Mouse (Mus musculus): ENCODE data around the gene Rmnd5a. TPM values are rescaled to one million over a fixed set of nuclear protein-coding genes. Genes with fewer than 3 reads are reported as not detected.

Gene Rmnd5a
- polyA plus RNA-seq, 1 experiment = 70.9 TPM

DNA sequence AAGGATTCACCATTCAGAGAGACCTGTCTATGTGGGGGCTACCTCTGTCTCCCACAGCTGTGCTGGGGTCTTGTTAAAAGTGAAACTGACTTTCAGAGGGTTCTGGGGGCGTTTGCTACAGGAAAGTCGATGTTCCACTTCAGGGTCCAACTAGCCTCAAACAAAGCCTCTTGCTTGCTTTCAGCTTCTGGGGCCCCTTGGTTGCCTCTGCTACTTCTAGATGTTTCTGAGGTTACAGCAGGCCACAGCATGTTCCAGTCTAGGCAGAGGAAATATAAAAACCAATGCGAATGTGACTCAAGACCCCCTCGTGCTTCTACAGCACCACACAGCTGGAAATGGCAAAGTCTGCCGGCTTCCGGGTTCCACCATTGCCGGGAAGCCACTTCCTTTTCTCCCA is 82.9 kb downstream of the Rmnd5a start:
- TF ChIP-seq POLR2A (IDR thresholded peaks at IDR 0.05; ENCODE audit: extremely low read depth, insufficient read depth, low read length) = no peak
- TF ChIP-seq CTCF (IDR thresholded peaks at IDR 0.05; ENCODE audit: extremely low read depth, insufficient read depth, low read length) = no peak
- Histone ChIP-seq H3K4me3 (ENCODE audit: insufficient read depth, low read length) (no peak overlapping the region), H3K27ac (ENCODE audit: insufficient read depth, low read length) (no peak overlapping the region), H3K4me1 (ENCODE audit: control insufficient read depth, insufficient read depth, low read length) (no peaks in the 10 kb centered on the region)

DNA sequence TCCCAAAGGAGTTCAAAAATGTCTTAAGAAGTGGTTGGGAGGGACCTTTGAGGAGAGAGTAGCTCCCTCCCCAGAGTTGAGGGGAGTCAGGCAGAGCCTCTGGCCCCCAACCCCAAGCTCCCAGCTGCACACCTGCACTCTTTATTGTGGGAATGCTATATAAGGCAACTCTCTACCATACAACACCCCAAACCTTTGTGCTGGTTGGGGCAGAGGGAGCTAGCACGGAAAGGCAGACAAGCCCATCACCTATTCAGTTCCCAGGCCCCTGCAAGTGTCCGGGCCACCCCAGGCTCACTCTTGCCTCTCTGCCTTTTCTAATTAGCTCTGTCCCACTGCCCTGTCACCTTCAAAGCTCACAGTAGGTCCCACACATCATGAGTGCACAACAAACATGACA is 86.7 kb downstream of the Rmnd5a start:
- no peak overlapping the region for H3K4me3 ChIP-seq (ENCODE audit: insufficient read depth, low read length)

DNA sequence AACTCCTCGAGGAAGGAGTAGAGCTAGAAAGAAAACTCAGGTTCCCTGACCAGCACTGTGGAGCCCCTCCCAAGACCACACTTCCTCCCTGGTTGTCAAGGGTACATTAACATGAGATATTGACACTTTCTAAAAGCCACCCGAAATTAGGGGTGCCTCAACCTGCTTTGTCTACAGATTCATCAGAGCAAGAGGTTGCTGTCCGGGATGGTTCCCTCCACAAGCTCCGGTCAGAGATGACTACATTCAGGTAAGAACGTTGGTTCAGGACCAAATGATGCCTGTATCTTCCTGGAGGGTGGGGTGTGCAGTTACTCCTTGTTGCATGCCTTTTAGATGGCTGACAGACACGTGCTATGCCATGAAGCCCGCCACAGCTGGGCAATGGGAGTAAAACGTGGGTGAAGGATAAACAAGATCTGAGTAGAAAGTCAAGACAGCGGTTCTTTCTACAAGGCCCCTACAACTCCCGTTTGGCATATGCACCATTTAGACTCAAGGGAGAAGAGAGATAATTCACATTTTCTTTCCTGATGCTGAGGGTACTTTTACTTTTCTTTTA is 87.5 kb downstream of the Rmnd5a start:
- no peak overlapping the region for H3K27ac ChIP-seq (ENCODE audit: insufficient read depth, low read length)
- no peak for TF ChIP-seq POLR2A (IDR thresholded peaks at IDR 0.05; ENCODE audit: extremely low read depth, insufficient read depth, low read length)
- TF ChIP-seq CTCF (IDR thresholded peaks at IDR 0.05; ENCODE audit: extremely low read depth, insufficient read depth, low read length) = no peak
- no peaks in the 10 kb centered on the region for H3K4me1 ChIP-seq (ENCODE audit: control insufficient read depth, insufficient read depth, low read length)
- H3K4me3 ChIP-seq (ENCODE audit: insufficient read depth, low read length) = no peak overlapping the region

More for the DNA sequence above, 86.7 kb downstream of the Rmnd5a start:
- TF ChIP-seq CTCF (IDR thresholded peaks at IDR 0.05; ENCODE audit: extremely low read depth, insufficient read depth, low read length) (no peak), POLR2A (IDR thresholded peaks at IDR 0.05; ENCODE audit: extremely low read depth, insufficient read depth, low read length) (no peak)
- Histone ChIP-seq H3K27ac (ENCODE audit: insufficient read depth, low read length) (no peak overlapping the region), H3K4me1 (ENCODE audit: control insufficient read depth, insufficient read depth, low read length) (no peaks in the 10 kb centered on the region)

DNA sequence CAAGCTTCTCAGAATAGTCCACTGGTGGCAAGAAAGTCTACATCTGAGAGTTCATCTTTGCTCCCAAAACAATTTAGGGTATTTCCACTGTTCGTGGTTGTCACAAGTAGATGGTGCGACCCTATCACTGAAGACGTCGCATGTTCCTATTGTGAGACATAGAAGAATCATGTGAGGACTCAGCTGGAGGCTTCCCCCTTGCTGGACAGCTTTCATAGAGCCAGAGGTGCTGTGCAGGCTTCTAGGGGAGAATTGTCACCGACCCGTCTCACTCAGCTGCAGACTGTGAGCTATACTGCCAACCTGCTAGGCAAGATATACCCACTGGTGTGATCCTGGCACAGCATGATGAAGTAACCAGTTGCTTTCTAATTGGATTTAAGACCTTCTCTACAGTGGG is 88.2 kb downstream of the Rmnd5a start:
- no peaks in the 10 kb centered on the region for H3K4me1 ChIP-seq (ENCODE audit: control insufficient read depth, insufficient read depth, low read length)
- H3K4me3 ChIP-seq (ENCODE audit: insufficient read depth, low read length) = no peak overlapping the region
- TF ChIP-seq POLR2A (IDR thresholded peaks at IDR 0.05; ENCODE audit: extremely low read depth, insufficient read depth, low read length) = no peak
- TF ChIP-seq CTCF (IDR thresholded peaks at IDR 0.05; ENCODE audit: extremely low read depth, insufficient read depth, low read length) = no peak
- no peak overlapping the region for H3K27ac ChIP-seq (ENCODE audit: insufficient read depth, low read length)

DNA sequence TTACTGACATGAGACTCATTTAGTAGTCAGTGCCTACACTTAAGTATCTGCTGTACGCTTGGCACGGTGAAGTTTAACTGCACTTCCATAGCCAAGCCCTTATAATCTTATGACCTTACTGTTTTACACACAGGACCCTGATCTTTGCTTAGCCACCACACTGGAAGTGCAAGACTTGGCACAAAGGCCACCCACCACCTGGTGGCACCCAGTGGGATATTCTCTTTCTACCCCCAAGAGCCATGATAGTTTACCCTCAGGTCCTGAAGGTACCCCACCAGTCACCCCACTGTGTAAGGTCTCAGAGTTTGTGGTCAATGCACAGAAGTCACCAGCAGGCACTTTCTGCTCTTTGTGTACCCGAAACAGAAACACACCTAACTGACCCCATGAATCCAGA is 89.2 kb downstream of the Rmnd5a start:
- Histone ChIP-seq H3K27ac (ENCODE audit: insufficient read depth, low read length) (no peak overlapping the region), H3K4me3 (ENCODE audit: insufficient read depth, low read length) (no peak overlapping the region), H3K4me1 (ENCODE audit: control insufficient read depth, insufficient read depth, low read length) (no peaks in the 10 kb centered on the region)
- TF ChIP-seq POLR2A (IDR thresholded peaks at IDR 0.05; ENCODE audit: extremely low read depth, insufficient read depth, low read length) = no peak
- no peak for TF ChIP-seq CTCF (IDR thresholded peaks at IDR 0.05; ENCODE audit: extremely low read depth, insufficient read depth, low read length)

DNA sequence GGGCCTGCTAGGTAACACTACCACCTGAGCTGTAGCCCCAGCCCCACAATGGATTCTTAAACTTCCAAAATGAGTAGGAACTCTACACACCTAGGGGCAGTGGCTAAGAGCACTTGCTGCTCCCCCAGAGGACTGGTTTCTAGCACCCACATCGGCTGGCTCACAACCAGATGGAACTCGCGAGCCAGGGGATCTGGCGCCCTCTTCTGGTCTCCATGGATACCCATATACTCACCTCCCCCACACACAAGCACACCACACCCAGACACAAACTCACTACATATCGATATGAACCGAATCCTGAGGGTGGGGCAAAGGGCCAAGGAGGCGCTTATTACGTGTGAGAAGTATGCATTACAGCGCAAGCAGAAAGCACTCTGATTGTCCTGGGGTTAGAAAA is 92.4 kb downstream of the Rmnd5a start:
- Histone ChIP-seq H3K4me3 (ENCODE audit: insufficient read depth, low read length) (no peak overlapping the region), H3K27ac (ENCODE audit: insufficient read depth, low read length) (no peak overlapping the region), H3K4me1 (ENCODE audit: control insufficient read depth, insufficient read depth, low read length) (no peaks in the 10 kb centered on the region)
- TF ChIP-seq CTCF (IDR thresholded peaks at IDR 0.05; ENCODE audit: extremely low read depth, insufficient read depth, low read length) = no peak
- no peak for TF ChIP-seq POLR2A (IDR thresholded peaks at IDR 0.05; ENCODE audit: extremely low read depth, insufficient read depth, low read length)

DNA sequence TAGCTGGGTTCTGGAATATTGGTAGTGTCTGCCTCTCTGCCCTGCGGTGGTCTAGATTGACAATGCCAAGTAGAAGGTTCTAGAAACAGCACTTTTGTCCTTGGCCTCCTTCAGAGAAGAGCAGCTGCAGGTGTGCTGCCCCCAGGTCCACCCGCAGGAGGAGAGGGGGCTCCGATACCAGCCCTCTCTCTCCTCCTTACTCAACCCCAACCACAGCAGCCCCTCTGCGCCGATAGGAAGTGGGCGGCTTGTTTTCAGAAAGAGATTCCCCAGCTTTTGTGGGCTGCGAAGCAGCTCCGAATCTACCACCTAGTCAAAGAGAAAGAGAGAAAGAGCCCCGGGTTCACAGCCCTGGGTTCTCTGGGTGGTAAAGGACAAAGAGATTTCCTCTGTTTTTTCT is 99.3 kb downstream of the Rmnd5a start:
- Histone ChIP-seq H3K27ac (ENCODE audit: insufficient read depth, low read length) (no peak overlapping the region), H3K4me3 (ENCODE audit: insufficient read depth, low read length) (no peak overlapping the region), H3K4me1 (ENCODE audit: control insufficient read depth, insufficient read depth, low read length) (no peaks in the 10 kb centered on the region)
- TF ChIP-seq POLR2A (IDR thresholded peaks at IDR 0.05; ENCODE audit: extremely low read depth, insufficient read depth, low read length) = no peak
- no peak for TF ChIP-seq CTCF (IDR thresholded peaks at IDR 0.05; ENCODE audit: extremely low read depth, insufficient read depth, low read length)

DNA sequence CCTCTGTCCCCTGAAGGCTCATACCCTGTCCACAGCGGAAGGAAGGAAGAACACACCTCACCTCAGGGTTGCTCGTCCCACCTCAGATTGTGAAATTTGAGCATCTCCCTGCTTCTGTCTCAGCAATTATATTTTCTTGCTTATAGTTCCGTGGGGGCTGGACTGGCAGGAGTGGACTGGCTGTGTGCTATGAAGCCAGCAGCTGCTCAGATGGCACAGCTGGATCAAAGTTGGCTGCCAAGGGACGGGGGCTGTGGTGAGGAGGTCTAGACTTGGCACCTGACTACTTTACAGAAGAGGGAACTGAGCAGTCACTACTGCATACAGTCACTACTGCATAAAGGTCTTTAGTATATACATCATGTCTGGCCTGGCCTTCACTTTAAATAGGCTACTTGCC is 101.1 kb downstream of the Rmnd5a start:
- Histone ChIP-seq H3K4me3 (ENCODE audit: insufficient read depth, low read length) (no peak overlapping the region), H3K4me1 (ENCODE audit: control insufficient read depth, insufficient read depth, low read length) (no peaks in the 10 kb centered on the region), H3K27ac (ENCODE audit: insufficient read depth, low read length) (no peak overlapping the region)
- no peak for TF ChIP-seq POLR2A (IDR thresholded peaks at IDR 0.05; ENCODE audit: extremely low read depth, insufficient read depth, low read length)
- TF ChIP-seq CTCF (IDR thresholded peaks at IDR 0.05; ENCODE audit: extremely low read depth, insufficient read depth, low read length) = no peak

DNA sequence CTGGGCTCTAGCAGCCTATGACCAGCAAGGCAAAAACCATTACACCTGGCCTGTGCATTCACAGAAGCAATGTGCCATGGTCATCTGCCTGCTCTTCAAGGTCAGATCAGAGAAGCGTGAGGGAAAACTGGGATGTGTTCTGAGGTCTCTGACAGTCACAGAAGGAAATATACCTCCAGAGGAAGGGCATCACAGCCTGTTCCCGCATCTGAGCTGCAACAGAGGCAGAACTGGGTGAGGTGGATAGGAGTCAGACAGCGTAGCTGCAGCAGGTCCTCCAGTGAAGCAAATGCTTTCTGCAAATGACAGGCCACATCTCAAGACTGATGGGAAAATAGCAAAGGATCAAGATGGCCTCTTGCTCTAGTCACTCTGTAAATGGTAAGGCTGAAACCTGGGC is 101.5 kb downstream of the Rmnd5a start:
- no peak overlapping the region for H3K27ac ChIP-seq (ENCODE audit: insufficient read depth, low read length)
- no peak overlapping the region for H3K4me3 ChIP-seq (ENCODE audit: insufficient read depth, low read length)
- no peak for TF ChIP-seq CTCF (IDR thresholded peaks at IDR 0.05; ENCODE audit: extremely low read depth, insufficient read depth, low read length)
- no peak for TF ChIP-seq POLR2A (IDR thresholded peaks at IDR 0.05; ENCODE audit: extremely low read depth, insufficient read depth, low read length)
- H3K4me1 ChIP-seq (ENCODE audit: control insufficient read depth, insufficient read depth, low read length) = no peaks in the 10 kb centered on the region

Other genes starting within 250 kb of the Rmnd5a start
- gene Fabp1, start 240.8 kb downstream of the Rmnd5a start, polyA plus RNA-seq (2012; rRNA removed) = not detected in 2 replicates
- 15.3 and 16.3 TPM in 2 replicates for gene Krcc1, start 169.0 kb downstream of the Rmnd5a start, polyA plus RNA-seq (2012; rRNA removed)
- 1.4 and 1.9 TPM in 2 replicates for gene Smyd1, start 118.4 kb downstream of the Rmnd5a start, polyA plus RNA-seq (2012; rRNA removed)
- gene Cd8b1, start 117.8 kb downstream of the Rmnd5a start, polyA plus RNA-seq (2012; rRNA removed) = not detected in 2 replicates
- 0.06 TPM in 1 of 2 replicates, not detected in the other for gene Cd8a, start 67.2 kb downstream of the Rmnd5a start, polyA plus RNA-seq (2012; rRNA removed)
- gene Rnf103, start 53.3 kb upstream of the Rmnd5a start, polyA plus RNA-seq (2012; rRNA removed) = 32.4 and 34.4 TPM in 2 replicates
- gene Chmp3, start 103.2 kb upstream of the Rmnd5a start, polyA plus RNA-seq (2012; rRNA removed) = 109 and 110 TPM in 2 replicates
- 34.8 and 35.8 TPM in 2 replicates for gene Kdm3a, start 192.4 kb upstream of the Rmnd5a start, polyA plus RNA-seq (2012; rRNA removed)